Mouse (Mus musculus) neural tube, embryonic 11.5 days (tissue): Measurements from ENCODE around the gene Sh3d19. TPM values are rescaled to one million over a fixed set of nuclear protein-coding genes. Genes with fewer than 3 reads are reported as not detected.

Experiments used
- ATAC-seq: fragments of 200-750 bp; cut with Nextera tagmentation; 2 replicates; pipeline ENCODE4 v1.8.0; 2017; ENCODE audit warnings: moderate number of reproducible peaks, mild to moderate bottlenecking, moderate TSS enrichment, moderate library complexity; ENCODE audit not compliant: insufficient read depth, low FRiP score, low TSS enrichment
- DNase-seq: peaks from one replicate; pipeline ENCODE4 v3.0.0-alpha.2; 2015; ENCODE audit warnings: low spot score
- H3K27ac ChIP-seq: fragments of 300-500 bp; sonication (generic); 2 replicates; pipeline ENCODE4 v1.5.1; 2014; ENCODE audit warnings: low read depth, mild to moderate bottlenecking, low read length
- H3K27me3 ChIP-seq: fragments of 300-500 bp; sonication (generic); 2 replicates; pipeline ENCODE4 v1.6.1; 2014; ENCODE audit warnings: mild to moderate bottlenecking, low read length, mixed read lengths; ENCODE audit not compliant: control insufficient read depth, insufficient read depth
- H3K36me3 ChIP-seq: fragments of 300-500 bp; sonication (generic); 2 replicates; pipeline ENCODE4 v1.6.1; 2014; ENCODE audit warnings: mild to moderate bottlenecking, low read length, moderate library complexity, mixed read lengths; ENCODE audit not compliant: control insufficient read depth, insufficient read depth
- H3K4me1 ChIP-seq: fragments of 300-500 bp; sonication (generic); 2 replicates; pipeline ENCODE4 v1.6.1; 2014; ENCODE audit warnings: low read length, mixed read lengths; ENCODE audit not compliant: control insufficient read depth, insufficient read depth
- H3K4me2 ChIP-seq: fragments of 300-500 bp; sonication (generic); 2 replicates; pipeline ENCODE4 v1.6.1; 2014; ENCODE audit warnings: low read depth, mild to moderate bottlenecking, moderate library complexity
- H3K4me3 ChIP-seq: fragments of 300-500 bp; sonication (generic); 2 replicates; pipeline ENCODE4 v1.5.1; 2014; ENCODE audit warnings: low read depth, low read length
- H3K9ac ChIP-seq: fragments of 300-500 bp; sonication (generic); 2 replicates; pipeline ENCODE4 v1.6.1; 2014; ENCODE audit warnings: mild to moderate bottlenecking, low read length
- H3K9me3 ChIP-seq: fragments of 300-500 bp; sonication (generic); 2 replicates; pipeline ENCODE4 v1.6.1; 2016; ENCODE audit warnings: low read length; ENCODE audit not compliant: control insufficient read depth
- WGBS: fragments of 180-500 bp; shearing (Covaris S2); extraction: QIAGEN DNeasy Blood & Tissue Kit; methylation state at CpG from one replicate; pipeline ENCODE4 v1.1.7; 2014; 5-methylcytosine and 5-hydroxymethylcytosine counted together
- polyA plus RNA-seq: library from polyadenylated mRNA; unstranded; fragments of >200 nt; fragmentation: Nextera tagmentation; extraction: Ambion mirVana; gene quantifications from 2 replicates; pipeline ENCODE4 v1.2.1, GENCODE M21; 2014

The Sh3d19 gene
- polyA plus RNA-seq, 1 experiment from 2014 or later: 11.8 TPM

DNA sequence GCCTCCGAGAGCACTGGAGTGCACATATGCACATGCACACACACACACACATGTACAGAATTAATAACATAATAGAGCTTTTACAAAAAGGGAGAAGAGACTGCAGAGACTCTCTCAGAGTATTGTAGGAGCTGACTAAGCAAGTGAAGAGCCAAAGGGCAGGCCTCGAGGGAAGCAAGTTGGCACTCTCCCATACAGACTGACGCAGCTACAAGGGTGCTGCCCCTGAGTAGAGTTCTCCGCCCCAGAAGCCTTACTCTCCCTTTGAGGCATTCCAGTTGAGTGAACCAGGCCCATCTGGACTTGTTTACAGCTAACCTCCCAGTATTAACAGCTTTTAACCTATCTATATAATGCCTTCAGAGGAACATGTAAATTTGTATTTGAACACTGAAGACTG is 85.8 kb downstream of the Sh3d19 start:
- Histone ChIP-seq H3K9me3 (no peaks in the 10 kb centered on the region), H3K9ac (no peak overlapping the region), H3K4me1 (no peaks in the 10 kb centered on the region), H3K27me3 (no peaks in the 10 kb centered on the region), H3K4me3 (no peak overlapping the region), H3K36me3 (no peaks in the 10 kb centered on the region), H3K4me2 (no peak overlapping the region), H3K27ac (no peak overlapping the region)
- no peak for DNase-seq
- WGBS: 85% methylated on average over 4 of the region's 4 CpGs
- no peak for ATAC-seq

DNA sequence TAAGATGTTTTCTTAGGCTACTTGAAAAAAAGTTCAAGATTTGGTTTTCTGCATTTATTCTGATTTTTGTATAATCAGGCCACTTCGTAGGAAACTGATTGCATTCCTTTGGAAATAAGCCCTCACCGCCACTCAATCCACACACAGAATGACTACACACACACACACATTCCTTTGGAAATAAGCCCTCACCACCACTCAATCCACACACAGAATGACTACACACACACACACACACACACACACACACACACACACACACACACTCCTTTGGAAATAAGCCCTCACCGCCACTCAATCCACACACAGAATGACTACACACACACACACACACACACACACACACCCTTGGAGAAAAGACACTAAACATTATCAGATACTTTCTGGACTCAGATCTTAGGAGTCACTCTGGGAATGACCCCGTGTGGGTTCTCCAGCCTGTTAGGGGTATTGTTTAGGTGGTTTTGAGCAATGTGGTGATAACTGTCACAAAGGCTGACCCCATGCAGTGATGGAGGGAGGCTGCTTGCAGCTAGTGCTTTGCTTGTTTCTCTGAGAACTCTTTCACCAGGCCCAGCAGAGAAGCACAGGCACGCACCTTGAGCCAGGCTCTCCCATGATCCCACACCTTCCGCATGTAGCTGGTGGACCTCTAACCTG is 86.7 kb downstream of the Sh3d19 start:
- Histone ChIP-seq H3K4me2 (no peak overlapping the region), H3K4me1 (no peaks in the 10 kb centered on the region), H3K27ac (no peak overlapping the region), H3K9me3 (no peaks in the 10 kb centered on the region), H3K4me3 (no peak overlapping the region), H3K36me3 (no peaks in the 10 kb centered on the region), H3K27me3 (no peaks in the 10 kb centered on the region), H3K9ac (no peak overlapping the region)
- DNase-seq: no peak
- 70% methylated on average over 6 of the region's 6 CpGs for WGBS
- ATAC-seq: no peak

DNA sequence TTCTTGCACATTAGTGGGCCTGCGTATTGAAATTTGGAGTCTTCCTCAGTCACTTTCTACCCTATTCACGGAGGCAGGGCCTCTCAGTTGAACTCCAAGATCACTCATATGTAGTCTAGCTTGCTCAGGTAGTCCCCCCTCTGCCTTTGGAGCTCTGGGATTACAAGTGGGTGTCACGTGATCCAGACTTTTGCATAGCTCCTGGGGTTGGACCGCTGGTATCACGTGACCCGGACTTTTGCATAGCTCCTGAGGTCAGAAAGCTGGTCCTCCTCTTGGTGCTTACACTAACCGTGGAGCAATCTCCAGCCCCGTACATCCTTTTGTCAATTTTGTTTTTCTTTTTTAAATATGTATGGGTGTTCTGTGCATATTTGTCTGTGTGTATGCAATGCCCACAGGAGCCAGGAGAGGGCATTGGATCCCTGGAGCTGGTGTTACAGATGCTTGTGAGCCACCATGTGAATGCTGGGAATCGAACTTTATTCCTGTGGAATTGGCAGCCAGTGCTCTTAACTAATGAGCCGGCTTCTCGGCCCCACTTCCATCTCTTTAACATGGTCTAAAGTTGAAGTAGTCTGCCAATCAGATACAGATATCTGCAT is 98.8 kb downstream of the Sh3d19 start:
- no peak for ATAC-seq
- Histone ChIP-seq H3K4me2 (no peak overlapping the region), H3K9me3 (no peaks in the 10 kb centered on the region), H3K9ac (no peak overlapping the region), H3K4me1 (no peaks in the 10 kb centered on the region), H3K27ac (no peak overlapping the region), H3K36me3 (no peaks in the 10 kb centered on the region), H3K27me3 (no peaks in the 10 kb centered on the region), H3K4me3 (no peak overlapping the region)
- no peak for DNase-seq
- 93% methylated on average over 11 of the region's 11 CpGs for WGBS

DNA sequence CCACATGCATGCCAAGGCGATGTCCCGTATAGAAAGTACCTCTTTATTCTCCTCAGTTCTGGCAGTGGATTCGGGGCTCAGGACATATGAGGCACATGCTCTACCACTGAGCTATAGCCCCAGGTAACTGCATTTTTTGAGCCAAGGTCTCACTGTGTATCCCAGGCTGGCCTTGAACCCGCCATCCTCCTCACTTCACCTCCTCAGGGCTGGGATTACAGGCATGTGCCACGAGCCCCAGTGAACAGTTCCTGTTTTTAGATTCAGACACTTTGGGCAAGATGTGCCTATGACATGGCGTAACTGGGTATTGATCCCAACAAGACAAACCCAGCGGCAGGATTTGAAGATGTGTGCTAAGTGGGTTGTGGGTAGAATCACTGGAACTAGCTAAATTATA is 99.9 kb downstream of the Sh3d19 start:
- H3K9me3 ChIP-seq: no peaks in the 10 kb centered on the region
- H3K27ac ChIP-seq: no peak overlapping the region
- no peak overlapping the region for H3K9ac ChIP-seq
- no peak overlapping the region for H3K4me2 ChIP-seq
- H3K4me3 ChIP-seq: no peak overlapping the region
- no peak for ATAC-seq
- no peaks in the 10 kb centered on the region for H3K4me1 ChIP-seq
- DNase-seq: no peak
- 91% methylated on average over 7 of the region's 7 CpGs for WGBS
- H3K36me3 ChIP-seq: no peaks in the 10 kb centered on the region
- H3K27me3 ChIP-seq: no peaks in the 10 kb centered on the region

DNA sequence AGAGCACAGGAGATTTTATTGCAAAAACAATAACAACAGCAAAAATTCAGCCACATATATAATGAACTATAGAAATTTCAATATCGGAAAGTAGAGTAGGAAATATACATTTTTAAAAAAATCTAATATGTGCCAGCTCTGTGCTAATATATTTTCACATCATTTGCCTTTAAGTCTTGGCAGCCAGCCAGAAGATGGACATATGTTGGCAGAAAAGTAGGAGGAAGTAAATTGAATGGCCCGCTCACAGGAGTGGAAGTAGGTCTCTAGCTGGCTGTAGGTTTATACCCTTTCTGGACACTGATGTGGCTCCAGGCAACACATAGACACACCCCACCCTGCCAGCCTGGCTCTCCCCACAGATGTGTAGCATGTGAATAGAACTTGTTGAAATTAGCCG is 101.2 kb downstream of the Sh3d19 start:
- H3K27ac ChIP-seq: no peak overlapping the region
- H3K27me3 ChIP-seq: no peaks in the 10 kb centered on the region
- H3K36me3 ChIP-seq: no peaks in the 10 kb centered on the region
- no peak overlapping the region for H3K4me2 ChIP-seq
- H3K9ac ChIP-seq: no peak overlapping the region
- DNase-seq (no peak), ATAC-seq (no peak)
- no peak overlapping the region for H3K4me3 ChIP-seq
- H3K4me1 ChIP-seq: no peaks in the 10 kb centered on the region
- H3K9me3 ChIP-seq: no peaks in the 10 kb centered on the region
- 85% methylated on average over 3 of the region's 3 CpGs for WGBS

DNA sequence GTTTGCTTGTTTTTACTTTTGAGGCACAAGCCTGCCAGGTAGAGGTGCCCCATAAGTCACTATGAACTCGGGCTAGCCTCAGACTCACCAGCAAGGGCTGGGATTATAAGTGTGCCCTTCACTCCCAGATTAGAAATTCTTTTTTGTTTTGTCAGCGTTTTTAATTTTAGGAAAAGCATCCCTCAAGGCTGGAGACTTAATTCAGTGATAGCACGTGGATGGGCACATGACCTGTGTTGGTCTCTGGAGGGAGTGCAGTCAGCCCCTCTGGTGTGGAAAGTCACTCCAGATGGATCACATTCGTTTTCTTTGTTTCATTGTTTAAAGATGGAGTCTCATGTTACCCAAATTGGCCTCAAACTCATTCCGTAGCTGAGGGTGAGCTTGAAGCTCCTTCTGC is 102.0 kb downstream of the Sh3d19 start:
- no peaks in the 10 kb centered on the region for H3K4me1 ChIP-seq
- no peaks in the 10 kb centered on the region for H3K27me3 ChIP-seq
- ATAC-seq (no peak), DNase-seq (no peak)
- H3K4me2 ChIP-seq: no peak overlapping the region
- no peaks in the 10 kb centered on the region for H3K9me3 ChIP-seq
- H3K9ac ChIP-seq: no peak overlapping the region
- 66% methylated on average over 5 of the region's 5 CpGs for WGBS
- H3K4me3 ChIP-seq: no peak overlapping the region
- H3K36me3 ChIP-seq: no peaks in the 10 kb centered on the region
- H3K27ac ChIP-seq: no peak overlapping the region

DNA sequence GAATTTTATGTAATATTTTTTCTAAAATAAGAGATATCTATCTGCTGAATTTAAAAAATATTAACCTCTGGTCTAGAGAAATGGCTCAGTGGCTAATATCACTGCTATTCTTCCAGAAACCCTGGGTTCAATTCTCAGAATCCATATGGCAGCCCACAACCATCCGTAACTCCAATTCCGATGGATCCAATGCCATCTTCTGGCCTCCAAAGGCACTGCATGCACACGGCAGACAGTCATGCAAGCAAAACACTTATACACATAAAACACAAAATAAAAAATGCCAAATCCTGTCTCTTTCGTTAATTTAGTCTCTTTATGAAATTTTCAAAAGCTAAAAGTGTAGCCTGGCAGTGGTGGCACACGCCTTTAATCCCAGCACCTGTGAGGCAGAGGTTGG is 104.7 kb downstream of the Sh3d19 start:
- DNase-seq: no peak
- H3K9ac ChIP-seq: no peak overlapping the region
- no peak overlapping the region for H3K27ac ChIP-seq
- H3K27me3 ChIP-seq: no peaks in the 10 kb centered on the region
- H3K9me3 ChIP-seq: no peaks in the 10 kb centered on the region
- H3K36me3 ChIP-seq: no peaks in the 10 kb centered on the region
- H3K4me2 ChIP-seq: no peak overlapping the region
- H3K4me1 ChIP-seq: no peaks in the 10 kb centered on the region
- H3K4me3 ChIP-seq: no peak overlapping the region
- 93% methylated on average over 5 of the region's 5 CpGs for WGBS
- no peak for ATAC-seq

DNA sequence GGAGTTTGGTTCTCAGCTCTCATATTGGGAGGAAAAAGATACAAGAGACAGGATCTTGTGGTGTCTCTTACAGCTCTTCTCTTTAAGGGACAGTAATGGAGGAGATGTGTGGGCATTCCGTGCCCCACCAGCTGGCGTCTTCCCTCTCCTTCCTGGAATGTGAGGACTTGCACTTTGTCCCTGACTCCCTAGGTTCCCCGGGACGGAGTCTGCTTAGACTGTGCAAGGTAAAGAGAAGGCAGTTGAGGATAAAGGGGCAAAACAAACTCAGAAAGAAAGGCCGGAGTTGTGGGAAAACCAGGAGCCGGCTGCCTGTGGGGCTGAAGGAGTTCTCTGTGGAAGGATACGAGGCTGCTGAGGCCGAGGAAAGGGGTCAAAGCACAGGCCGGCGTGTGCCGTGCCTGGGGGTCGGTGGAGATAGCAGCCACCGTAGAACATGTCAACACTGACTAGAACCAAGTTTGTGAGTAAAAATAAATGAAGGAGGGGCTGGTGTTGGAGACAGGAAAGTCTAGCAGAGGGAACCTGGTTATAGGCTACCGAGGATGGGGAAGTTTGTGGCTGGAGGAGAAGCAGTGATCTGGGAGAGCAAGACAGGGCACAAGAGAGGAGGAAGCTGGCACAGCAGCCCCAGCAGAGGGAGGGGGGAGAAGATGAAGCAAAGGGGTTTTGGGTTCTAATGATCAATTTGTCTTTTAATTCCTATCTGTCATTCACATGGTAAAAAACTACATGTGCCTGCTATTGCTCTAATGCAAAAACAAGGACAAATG is 105.8 kb downstream of the Sh3d19 start:
- Histone ChIP-seq H3K27me3 (no peaks in the 10 kb centered on the region), H3K27ac (no peak overlapping the region), H3K9me3 (no peaks in the 10 kb centered on the region), H3K4me3 (no peak overlapping the region), H3K4me2 (no peak overlapping the region), H3K9ac (no peak overlapping the region), H3K36me3 (no peaks in the 10 kb centered on the region), H3K4me1 (no peaks in the 10 kb centered on the region)
- WGBS: 85% methylated on average over 14 of the region's 14 CpGs
- no peak for ATAC-seq
- no peak for DNase-seq

DNA sequence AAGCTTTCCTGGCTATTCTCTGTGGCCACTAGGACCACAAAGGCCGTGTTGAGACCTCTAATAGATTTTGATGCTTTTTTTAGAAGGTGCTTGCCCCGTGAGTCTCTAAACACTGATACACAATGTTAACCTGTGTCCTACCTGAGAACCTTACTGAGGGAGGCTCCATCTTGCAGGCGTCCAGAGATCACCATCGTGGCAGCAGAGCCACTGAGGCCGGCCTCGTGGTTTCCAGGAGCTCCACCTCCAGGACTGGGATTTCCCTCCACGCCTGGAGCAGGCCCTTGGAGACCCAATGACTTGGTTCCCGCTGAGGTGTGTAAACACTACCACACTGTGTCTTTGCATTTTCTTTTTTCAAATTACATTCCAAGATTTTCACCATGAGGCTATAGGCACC is 112.1 kb downstream of the Sh3d19 start:
- H3K27me3 ChIP-seq: no peaks in the 10 kb centered on the region
- no peak overlapping the region for H3K27ac ChIP-seq
- H3K4me3 ChIP-seq: no peak overlapping the region
- H3K4me2 ChIP-seq: no peak overlapping the region
- no peak for DNase-seq
- no peak overlapping the region for H3K9ac ChIP-seq
- ATAC-seq: no peak
- H3K36me3 ChIP-seq: no peaks in the 10 kb centered on the region
- H3K9me3 ChIP-seq: no peaks in the 10 kb centered on the region
- WGBS: 90% methylated on average over 8 of the region's 8 CpGs
- H3K4me1 ChIP-seq: no peaks in the 10 kb centered on the region
